Mouse (Mus musculus): ENCODE measurements around the gene Dhx16.
A peak's percentile ranks its signal among the peaks of the same experiment; 100 is the strongest.

Dhx16 gene

DNA sequence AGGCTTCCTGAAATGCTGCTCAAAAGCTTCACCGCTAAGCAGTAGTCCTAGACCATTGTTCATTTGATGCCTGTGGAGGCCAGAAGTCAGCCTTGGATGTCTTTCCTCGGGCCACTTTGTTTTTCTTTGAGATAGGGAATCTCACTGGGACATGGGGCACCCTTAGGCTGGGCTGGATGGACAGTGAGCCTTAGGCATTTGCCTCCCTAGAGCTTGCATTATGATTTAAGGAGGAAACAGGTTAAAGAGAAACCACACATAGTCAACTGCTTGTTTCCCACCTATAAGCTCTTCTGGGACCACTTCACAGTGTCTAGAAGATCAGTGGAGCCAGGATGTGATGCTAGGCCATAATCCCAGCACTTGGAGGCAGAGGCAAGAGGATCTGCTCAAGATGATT, 19.8 kb upstream of the Dhx16 start:
- DNase-seq (ENCODE audit: low spot score in 2 of 2): no peak

DNA sequence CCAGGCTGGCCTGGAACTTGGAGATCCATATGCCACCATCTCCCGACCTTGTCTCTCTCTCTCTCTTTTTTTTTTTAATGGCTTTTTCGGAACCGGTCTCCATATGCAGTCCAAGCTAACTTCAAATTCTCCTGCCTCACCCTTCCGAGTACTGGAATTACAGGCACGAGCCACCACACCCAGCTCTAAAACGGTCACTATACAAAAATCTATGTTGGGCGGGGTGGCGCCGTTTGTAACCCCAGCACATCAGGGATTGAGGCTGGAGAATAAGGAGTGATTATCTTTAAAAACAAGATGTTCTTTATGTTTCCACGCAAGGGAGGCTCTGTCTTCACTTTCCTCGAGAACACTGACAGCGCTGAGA, 18.8 kb upstream of the Dhx16 start:
- DNase-seq (ENCODE audit: low spot score in 2 of 2): no peak

DNA sequence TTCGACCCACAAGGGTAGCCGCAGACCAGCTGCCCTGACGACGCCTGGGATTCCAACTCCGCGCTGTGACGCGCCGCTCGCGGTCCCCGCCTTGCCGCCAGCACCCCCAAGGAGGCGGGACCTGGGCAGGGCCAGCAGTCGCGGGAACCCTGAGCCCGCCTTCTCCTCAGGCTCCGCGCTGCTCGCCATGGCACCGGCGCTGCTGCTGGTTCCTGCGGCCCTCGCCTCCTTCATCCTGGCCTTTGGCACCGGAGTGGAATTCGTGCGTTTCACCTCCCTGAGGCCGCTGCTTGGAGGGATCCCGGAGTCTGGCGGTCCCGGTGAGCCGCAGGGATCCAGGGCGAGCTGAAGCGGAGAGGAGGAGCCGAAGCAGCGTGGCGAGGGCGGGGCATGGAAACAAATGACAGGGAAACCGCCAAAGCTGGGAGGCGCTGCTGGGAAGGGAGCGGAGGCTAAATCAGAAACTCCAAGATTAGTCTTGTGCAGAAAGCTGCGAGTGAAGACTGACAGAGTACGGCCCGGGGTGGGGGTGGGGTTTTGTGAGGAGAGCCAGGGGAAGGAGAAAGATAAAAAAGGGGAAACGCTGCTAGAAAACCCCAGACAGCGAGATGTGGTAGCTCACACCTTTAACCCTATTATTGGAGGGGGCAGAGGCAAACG, 18.3 kb upstream of the Dhx16 start, which contains the start of gene Nrm:
Gene Nrm (plus strand): TSS at position 121 of the 660 bp plus-strand sequence.
- peak; percentile 73 to 79 for DNase-seq (ENCODE audit: low spot score in 2 of 2)

DNA sequence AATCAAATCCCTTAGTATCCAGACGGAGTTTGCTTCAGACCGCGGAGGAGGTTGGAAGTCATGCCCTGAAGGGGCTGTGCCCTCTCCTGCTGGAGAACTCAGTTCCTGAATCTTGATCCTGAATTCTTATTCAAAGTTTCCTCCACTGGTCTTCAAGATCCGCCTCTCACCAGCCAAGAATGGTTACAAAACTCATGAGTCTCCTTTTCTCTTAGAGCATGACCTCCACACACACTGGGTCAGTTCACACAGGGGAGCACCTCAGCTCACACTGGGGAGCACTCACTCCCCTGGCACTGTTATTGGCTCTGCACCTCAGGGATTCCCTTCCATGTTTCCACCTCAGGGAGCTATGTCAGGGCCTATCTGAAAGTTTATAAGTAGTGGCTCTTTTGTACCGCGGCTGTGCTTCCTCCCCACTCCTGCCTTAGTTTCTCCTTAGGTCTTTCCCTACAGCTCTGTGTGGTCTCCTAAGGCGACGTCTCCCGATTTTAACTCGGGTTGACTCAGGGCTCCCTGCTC, 14.7 kb upstream of the Dhx16 start:
- no peak for DNase-seq (ENCODE audit: low spot score in 2 of 2)

DNA sequence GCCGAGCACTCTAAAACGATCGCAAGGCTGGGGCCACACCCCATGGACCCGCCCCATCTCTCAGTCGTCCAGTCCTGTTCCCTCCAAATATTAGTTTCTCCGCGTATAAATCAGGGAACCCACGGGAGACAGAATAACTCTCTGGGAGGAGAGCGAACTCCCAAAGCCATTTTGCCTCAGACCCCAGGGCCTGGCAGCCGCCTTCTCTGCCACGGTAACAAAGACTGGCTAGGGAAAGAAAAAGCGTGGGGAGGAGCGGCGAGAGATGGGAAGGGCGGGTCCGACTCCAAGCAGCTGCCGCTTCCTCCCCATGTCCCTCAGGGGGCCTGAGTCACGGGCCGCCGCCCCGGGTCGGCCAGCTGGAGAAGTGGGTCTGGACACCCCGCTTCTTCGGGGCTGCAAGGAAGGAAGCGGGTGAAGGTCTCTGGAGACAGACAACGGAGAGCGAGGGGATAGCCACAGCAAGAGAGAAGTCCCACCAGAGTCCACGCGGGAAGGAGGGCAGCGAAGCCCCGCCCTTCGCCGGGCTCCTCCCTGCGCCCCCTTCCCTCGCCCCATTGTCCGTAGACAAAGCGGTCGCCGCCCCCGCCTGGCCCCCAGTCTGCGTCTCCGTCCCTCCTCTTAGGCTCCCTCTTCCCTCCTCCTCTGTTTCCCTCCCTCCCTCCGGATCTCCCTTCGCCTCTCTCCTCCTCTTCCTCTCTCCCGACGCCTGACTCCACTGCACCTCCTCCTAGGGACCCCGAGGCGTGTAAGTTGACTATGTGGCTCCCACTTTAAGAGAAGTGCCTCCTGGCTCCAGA, 13.9 kb upstream of the Dhx16 start, which contains the start of gene Ppp1r18:
Gene Ppp1r18 (plus strand): TSS at position 113 of the 800 bp plus-strand sequence.
- peak; percentile 6 to 26 for DNase-seq (ENCODE audit: low spot score in 2 of 2)

DNA sequence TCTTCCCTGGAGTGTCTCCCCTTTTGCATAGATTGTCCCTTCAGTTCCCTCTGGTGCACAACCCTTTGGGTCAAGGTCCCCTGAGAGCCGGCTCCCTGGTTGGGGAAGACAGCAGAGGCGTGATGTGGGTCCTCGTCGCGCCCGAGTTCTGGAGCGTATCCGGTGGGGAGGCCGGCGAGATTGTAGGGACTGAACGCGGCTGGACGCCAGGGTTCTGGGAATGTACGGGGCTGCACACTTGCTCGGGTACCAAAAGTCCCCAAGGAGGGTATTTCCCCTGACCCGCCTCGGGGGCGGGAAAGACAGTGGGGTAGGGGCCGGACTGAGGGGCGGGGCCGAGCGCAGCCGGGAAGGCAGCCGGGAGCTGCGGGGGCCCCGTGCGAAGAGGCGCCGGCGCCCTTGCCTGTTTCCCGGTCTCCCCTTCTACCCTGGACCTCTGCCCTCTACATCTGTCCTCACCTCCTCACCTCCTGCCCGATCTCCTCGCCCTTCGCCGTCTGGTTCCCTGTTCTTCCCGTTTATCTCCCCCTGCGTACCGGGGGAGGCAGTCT, 13.3 kb upstream of the Dhx16 start:
- peak; percentile 30 to 38 for DNase-seq (ENCODE audit: low spot score in 2 of 2)

DNA sequence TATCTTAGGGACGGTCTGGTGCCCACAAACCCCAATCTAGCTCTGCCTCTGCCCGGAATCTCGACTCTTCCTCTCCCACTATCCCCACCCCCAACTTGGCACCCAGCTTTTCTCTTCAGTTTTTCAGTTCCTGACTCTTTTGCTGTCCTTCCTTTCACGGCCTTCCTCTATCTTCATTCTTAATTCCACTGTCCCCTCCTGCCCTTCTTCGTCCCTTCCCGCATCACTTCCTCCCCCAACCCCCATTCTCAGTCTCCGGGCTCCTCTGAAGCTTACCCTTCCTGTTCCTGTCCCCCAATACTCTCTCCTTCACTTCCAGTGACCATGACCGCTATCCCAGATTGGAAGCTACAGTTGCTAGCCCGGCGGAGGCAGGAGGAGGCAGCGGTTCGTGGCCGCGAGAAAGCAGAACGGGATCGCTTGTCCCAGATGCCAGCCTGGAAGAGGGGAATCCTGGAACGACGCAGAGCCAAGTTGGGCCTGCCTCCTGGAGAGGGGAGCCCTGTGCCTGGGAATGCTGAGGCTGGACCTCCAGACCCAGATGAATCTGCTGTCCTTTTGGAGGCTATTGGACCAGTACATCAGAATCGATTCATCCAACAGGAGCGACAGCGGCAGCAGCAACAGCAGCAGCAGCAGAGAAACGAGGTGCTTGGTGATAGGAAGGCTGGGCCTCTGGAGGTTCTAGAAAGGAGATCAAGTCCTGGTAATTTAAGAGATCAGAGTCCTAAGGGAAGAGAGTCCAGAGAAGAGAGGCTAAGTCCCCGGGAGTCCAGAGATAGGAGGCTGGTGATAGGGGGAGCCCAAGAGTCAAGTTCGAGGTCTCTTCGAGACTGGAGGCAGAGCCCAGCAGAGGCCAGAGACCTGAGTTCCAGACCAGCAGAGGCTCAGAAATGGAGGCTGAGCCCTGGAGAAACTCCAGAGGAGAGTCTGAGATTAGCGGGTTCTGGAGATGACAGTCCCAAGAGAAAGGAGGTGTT, 12.4 kb upstream of the Dhx16 start:
- DNase-seq (ENCODE audit: low spot score in 2 of 2): peak; percentile 52 to 61

DNA sequence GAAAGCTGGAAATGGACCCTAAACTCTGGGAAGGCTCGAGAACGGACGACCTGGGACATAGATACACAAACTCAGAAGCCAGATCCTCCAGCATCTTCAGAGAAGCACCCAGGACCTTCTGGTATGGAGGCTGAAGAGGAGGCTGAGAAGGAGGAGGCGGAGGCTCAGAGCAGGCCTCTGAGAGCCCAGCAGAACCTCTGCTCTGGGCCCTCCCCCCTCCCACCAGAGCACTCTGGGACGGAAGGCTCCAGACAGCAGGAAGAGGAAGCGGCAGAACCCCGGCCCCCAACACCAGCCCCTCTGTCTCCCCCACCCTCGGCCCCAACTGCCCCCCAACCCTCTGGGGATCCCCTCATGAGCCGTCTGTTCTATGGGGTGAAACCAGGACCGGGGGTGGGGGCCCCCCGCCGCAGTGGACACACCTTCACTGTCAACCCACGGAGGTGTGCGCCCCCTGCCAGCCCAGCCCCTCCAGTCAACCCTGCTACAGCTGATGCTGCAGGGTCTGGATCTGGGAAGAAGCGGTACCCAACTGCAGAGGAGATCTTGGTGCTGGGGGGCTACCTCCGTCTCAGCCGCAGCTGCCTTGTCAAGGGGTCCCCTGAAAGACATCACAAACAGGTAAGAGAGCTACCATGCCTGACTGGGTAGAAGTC, 11.3 kb upstream of the Dhx16 start:
- DNase-seq (ENCODE audit: low spot score in 2 of 2): peak; percentile 16 to 33

DNA sequence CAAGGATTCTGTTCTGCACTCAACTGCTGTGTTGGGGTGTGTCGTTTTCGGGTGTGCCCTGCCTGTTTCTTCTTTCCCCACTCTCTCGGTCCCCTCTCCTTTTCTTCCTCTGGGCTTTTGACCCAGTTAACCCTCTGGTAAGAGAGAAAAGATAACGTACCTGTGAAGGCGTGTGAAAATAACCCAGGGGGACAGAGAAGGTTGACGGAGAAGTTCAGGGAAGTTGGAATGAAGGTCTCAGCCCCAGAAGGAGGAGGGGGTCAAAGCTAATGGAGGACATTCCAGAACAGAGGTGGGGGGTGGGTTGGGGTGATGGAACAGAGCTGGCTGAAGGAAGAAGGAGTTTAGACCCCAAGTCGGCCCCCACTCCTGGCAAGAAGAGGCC, 10.7 kb upstream of the Dhx16 start:
- no peak for DNase-seq (ENCODE audit: low spot score in 2 of 2)

DNA sequence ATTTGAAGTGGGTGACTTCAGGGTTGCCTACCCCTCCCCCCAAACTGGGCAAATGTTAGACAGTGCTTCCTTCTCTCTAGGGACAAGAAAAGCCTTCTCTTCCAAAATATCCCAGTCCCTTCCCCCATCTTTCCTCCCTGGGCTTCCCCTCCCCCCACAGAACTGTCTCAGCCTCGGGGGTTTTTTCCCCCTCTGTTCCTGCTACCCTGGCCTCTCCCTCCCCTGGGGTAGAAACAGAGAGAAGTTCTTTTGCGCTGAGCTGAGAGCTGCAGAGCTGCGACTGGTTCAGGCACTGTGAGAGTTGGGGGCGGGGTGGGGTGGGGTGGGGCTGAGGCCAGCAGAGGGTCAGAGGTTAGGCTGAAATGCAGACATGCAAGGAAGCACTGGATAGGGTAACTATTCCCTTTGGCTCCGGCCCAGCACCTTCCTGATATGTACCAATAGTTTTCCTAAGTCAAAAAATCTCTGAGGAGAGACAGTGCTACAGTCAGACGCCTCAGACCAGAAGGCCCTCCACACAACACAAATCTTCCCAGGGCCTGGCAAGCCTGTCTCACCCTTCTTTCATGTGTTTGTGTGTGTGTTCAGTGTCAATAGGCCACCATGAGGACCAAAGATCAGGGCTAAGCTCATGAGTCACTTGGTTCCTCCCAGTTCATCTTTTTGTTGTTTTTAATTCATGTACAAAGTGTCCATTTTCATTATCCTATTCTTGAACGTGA, 10.1 kb upstream of the Dhx16 start:
- DNase-seq (ENCODE audit: low spot score in 2 of 2): no peak

DNA sequence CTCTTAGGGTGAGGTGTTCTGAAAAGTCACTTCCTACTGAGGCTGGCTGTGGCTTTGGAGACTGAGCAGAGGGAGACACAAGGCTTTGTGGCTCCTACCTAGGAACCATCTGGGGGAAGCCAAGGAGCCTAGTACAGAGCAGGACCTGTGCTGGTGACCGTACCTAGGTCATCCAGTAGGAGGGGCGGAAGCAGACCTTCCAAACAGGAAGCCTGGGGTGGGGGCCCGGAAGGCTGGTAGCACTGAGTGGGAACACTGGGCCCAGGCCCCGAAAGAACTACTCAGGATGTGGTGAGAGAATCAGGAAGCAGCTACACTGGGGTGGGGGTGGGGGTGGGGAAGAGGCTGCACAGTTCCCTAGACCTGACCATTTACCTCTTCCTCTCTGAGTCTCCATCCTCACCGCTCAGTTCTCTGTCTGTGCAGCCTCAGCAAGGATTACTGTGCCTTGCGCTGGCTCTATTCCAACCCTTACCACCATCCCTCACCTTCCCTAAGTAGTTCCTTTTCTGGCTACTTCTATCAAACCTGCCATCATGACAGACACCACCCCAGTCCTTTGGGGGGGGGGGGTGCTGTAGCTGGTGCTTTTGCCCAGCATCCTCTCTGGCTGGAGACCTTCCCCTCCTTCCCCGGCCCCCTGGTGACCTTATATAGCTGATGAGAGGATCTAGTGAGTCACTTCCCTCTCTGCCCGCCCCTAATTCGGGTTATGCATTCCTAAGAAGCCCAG, 9.3 kb upstream of the Dhx16 start:
- peak; percentile 70 to 81 for DNase-seq (ENCODE audit: low spot score in 2 of 2)

DNA sequence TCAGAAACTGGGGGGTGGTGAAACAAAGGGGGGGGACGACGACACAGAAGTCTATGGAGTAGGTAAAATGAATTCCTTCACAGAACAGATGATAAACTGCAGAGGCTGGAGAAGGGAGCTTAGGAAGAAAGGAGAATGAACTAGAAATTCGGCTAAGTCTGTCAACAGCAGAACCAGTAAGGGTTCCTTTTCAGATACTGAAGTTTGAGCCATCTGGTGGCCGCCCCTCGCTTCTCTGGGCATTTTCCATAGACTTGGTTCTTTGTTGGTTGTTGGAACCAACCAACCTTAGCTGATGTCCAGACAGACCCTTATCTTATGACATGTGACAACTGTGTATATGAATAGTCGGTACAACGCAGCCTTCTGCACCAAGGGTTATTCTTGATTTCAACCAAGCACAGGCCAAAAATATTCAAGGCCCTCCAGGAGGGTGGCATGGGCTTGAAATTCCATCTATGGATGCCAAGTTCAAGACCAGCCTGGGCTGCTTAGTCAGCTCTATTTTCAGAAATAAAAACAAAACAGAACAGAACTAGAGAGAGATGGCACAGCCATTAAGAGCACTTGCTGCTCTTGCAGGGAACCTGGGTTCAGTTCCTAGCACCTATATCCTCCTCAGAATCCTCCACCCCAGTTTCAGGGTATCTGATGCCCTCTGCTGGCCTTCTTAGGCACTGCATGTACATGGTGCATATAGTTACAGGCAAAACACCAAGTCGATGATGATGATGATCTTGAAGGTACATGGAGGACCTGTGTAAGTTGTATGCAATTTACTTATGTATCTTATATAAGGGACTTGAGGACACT, 8.5 kb upstream of the Dhx16 start:
- peak; percentile 58 to 77 for DNase-seq (ENCODE audit: low spot score in 2 of 2)

DNA sequence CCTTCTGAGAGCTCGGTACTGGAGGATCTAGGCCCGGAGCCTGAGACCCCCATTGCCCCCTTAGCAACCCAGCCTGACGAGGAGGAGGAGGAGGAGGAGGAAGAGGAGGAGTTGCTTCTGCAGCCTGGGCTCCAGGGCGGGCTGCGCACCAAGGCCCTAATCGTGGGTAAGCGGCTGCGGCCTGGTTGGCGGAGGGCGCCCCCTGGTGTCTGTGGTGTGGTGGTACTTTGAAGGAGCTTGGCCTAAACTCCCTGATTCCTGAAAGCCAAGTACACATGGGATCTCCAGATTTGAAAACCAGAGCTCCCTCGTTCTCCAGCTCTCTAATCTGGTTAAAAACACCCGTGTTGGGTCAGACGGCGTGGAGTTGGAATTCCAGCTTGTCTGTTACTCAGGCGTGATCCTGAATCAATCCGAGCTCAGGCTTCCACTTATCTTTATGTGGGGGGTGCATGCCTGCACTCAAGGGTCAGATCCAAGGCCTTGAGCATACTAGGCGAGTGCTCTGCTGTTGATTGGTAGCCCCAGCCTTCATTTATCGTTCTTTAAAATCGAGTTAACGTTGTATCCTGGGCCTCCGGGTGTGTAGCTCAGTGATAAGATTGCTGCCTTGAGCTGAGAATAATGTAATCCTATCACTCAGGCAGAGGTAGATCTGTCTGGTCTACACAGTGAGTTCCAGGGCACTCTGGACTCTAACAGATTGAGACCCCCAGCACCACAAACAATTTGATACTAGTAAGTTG, 5.7 kb upstream of the Dhx16 start:
- DNase-seq (ENCODE audit: low spot score in 2 of 2): peak; percentile 70 to 83

DNA sequence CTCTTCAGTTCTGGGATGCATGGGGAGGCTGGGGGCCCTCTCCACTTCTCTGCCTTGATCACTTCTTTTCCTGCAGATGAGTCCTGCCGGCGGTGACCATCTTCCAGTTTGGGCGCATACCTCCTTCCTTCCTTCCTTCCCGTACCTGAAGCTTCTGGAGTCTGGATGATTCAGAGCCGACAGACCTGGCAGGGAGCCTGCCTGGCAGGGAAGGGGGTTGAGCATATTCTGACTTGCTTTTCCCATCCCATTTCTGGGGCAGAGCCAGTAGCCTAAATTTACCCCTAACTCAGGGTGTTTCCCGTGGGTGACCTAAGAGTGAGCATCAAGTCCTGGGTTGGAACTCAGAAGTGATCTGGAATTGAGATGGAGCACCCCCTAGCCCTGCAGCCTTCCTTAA, 4.9 kb upstream of the Dhx16 start:
- DNase-seq (ENCODE audit: low spot score in 2 of 2): no peak

DNA sequence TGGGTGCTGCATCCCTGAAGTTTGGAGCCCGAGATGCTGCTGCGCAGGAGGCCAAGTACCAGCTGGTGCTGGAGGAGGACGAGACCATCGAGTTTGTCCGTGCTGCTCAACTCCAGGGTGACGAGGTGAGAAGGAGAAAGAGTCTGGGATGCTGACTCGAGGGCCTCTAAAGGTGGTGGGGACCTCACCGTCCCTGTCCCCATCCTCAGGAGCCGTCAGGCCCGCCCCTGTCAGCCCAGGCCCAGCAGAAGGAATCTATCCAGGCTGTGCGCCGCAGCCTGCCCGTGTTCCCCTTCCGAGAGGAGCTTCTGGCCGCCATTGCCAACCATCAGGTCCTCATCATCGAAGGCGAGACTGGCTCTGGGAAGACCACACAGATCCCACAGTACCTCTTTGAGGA, 3.3 kb downstream of the Dhx16 start:
- DNase-seq (ENCODE audit: low spot score in 2 of 2): no peak

DNA sequence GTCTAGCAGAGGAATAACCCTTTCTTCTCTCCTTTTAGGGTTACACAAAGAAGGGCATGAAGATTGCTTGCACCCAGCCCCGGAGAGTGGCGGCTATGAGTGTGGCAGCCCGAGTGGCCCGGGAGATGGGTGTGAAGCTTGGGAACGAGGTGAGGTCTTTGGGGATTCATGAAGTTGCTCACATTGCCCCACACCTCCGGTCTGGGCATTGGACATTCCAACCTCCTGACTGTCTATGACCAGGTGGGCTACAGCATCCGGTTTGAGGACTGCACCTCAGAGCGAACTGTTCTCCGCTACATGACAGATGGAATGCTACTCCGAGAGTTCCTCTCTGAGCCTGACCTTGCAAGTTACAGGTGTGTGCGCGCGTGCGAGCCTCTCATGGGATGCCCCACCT, 4.2 kb downstream of the Dhx16 start:
- DNase-seq (ENCODE audit: low spot score in 2 of 2): no peak

DNA sequence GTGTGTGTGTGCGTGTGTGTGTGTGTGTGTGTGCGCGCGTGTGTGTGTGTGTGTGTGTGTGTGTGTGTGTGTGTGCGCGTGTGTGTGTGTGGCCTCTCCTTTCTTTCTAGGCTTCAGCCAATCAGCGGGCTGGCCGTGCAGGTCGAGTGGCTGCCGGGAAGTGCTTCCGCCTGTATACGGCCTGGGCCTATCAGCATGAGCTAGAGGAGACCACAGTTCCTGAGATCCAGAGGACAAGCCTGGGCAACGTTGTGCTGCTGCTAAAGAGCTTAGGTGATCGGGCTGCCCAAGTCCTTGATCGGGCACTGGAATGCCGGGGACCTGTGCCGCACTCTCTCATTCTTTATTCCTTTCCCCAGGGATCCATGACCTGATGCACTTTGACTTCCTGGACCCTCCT, 8.1 kb downstream of the Dhx16 start:
- no peak for DNase-seq (ENCODE audit: low spot score in 2 of 2)
